Mouse (Mus musculus): ENCODE results near the gene Agbl4. TPM values are rescaled to one million over a fixed set of nuclear protein-coding genes. Genes with fewer than 3 reads are reported as not detected.
A peak's percentile ranks its signal among the peaks of the same experiment; 100 is the strongest.

The Agbl4 gene
- total and polyA plus RNA-seq, 2 experiments = not detected

DNA sequence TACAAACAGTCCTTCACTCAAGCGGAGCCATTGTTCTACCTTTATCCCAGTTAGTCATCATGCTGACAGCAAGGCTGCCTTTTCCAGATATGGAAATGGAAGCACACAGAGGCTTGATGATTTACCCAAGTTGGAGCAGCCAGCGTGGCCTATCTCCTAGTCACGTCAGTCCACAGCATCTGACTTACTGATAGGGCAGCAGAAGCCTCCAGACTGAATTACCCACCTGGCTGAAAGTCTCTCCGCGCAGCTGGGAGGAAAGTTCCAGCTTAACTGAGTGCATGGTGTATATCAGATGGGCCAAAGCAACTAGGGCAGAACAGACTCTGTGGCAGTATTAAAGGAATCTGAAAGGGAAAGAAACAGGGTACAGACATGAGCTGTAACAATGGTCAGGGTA is 1086.0 kb downstream of the Agbl4 start:
- Histone ChIP-seq H3K4me1 (ENCODE audit: control insufficient read depth, insufficient read depth, low read length) (no peaks in the 10 kb centered on the region), H3K9ac (ENCODE audit: low read depth, low read length) (no peak overlapping the region), H3K4me3 (ENCODE audit: insufficient read depth, low read depth, low read length) (no peak overlapping the region), H3K79me2 (ENCODE audit: control insufficient read depth, insufficient read depth, low read length) (no peaks in the 10 kb centered on the region), H3K27ac (replicated peaks; ENCODE audit: insufficient read depth, low read depth, low read length) (no peak overlapping the region), H3K36me3 (ENCODE audit: control insufficient read depth, insufficient read depth, low read length) (no peaks in the 10 kb centered on the region), H3K27me3 (ENCODE audit: control insufficient read depth, insufficient read depth, low read length) (no peaks in the 10 kb centered on the region; the same call in 1 of the 2 replicates)
- no peak for TF ChIP-seq POLR2A (IDR thresholded peaks at IDR 0.05; ENCODE audit: extremely low read depth, insufficient read depth, low read length)
- TF ChIP-seq CTCF (IDR thresholded peaks at IDR 0.05; ENCODE audit: low read depth, low read length) = no peak
- DNase-seq (ENCODE audit: extremely low read depth, low read depth, low spot score) = no peak
- 54% methylated on average over 5 of the region's 5 CpGs for WGBS

DNA sequence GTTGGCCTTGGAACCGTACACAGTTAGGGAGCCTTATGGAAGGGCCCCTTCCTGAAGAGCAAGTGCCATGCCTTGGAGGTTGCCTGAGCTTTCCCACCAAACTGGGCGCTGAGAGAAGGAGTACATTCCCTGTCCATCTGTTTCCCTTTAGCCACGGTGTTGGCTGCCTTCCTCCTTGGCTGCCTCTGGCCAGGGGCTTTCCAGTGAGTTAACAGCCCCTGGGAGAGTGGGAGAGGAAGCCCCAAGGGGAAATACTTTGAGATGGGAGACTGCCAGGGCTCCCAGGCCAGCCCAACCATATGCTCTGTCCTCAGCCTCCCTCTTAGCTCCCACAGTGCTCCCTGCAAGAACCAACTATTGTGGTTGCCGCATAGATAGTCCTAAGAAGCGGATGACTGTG is 1087.7 kb downstream of the Agbl4 start:
- Histone ChIP-seq H3K9ac (ENCODE audit: low read depth, low read length) (no peak overlapping the region), H3K36me3 (ENCODE audit: control insufficient read depth, insufficient read depth, low read length) (no peaks in the 10 kb centered on the region), H3K27me3 (ENCODE audit: control insufficient read depth, insufficient read depth, low read length) (no peaks in the 10 kb centered on the region; the same call in 1 of the 2 replicates), H3K79me2 (ENCODE audit: control insufficient read depth, insufficient read depth, low read length) (no peaks in the 10 kb centered on the region), H3K4me3 (ENCODE audit: insufficient read depth, low read depth, low read length) (no peak overlapping the region), H3K4me1 (ENCODE audit: control insufficient read depth, insufficient read depth, low read length) (no peaks in the 10 kb centered on the region), H3K27ac (replicated peaks; ENCODE audit: insufficient read depth, low read depth, low read length) (no peak overlapping the region)
- TF ChIP-seq POLR2A (IDR thresholded peaks at IDR 0.05; ENCODE audit: extremely low read depth, insufficient read depth, low read length) (no peak), CTCF (IDR thresholded peaks at IDR 0.05; ENCODE audit: low read depth, low read length) (no peak)
- no peak for DNase-seq (ENCODE audit: extremely low read depth, low read depth, low spot score)
- WGBS = 69% methylated on average over 5 of the region's 5 CpGs

DNA sequence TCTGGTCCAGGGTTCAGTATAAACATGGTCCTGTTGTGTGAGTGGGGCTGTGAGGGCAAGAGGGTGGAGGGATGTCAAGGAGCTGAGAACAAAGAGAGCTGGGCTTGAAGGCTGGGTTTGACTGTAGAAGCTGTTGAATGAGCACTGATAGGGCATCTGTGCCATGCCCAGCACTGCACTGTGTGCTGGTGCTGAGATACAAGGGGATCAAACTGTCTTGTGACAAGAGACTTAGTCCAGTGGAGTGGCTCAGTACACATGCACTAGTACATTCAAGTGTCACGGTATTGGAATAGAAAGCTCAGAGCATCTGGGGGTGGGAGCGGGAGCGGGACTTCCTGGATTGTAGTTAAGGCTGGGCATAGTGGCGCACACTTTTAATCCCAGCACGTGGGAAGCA is 1088.7 kb downstream of the Agbl4 start:
- WGBS = 72% methylated on average over 5 of the region's 5 CpGs
- no peak overlapping the region for H3K4me3 ChIP-seq (ENCODE audit: insufficient read depth, low read depth, low read length)
- no peaks in the 10 kb centered on the region for H3K4me1 ChIP-seq (ENCODE audit: control insufficient read depth, insufficient read depth, low read length)
- H3K27me3 ChIP-seq (ENCODE audit: control insufficient read depth, insufficient read depth, low read length) = no peaks in the 10 kb centered on the region; the same call in 1 of the 2 replicates
- no peaks in the 10 kb centered on the region for H3K36me3 ChIP-seq (ENCODE audit: control insufficient read depth, insufficient read depth, low read length)
- TF ChIP-seq CTCF (IDR thresholded peaks at IDR 0.05; ENCODE audit: low read depth, low read length) (no peak), POLR2A (IDR thresholded peaks at IDR 0.05; ENCODE audit: extremely low read depth, insufficient read depth, low read length) (no peak)
- H3K79me2 ChIP-seq (ENCODE audit: control insufficient read depth, insufficient read depth, low read length) = no peaks in the 10 kb centered on the region
- H3K27ac ChIP-seq (replicated peaks; ENCODE audit: insufficient read depth, low read depth, low read length) = no peak overlapping the region
- no peak overlapping the region for H3K9ac ChIP-seq (ENCODE audit: low read depth, low read length)
- no peak for DNase-seq (ENCODE audit: extremely low read depth, low read depth, low spot score)

DNA sequence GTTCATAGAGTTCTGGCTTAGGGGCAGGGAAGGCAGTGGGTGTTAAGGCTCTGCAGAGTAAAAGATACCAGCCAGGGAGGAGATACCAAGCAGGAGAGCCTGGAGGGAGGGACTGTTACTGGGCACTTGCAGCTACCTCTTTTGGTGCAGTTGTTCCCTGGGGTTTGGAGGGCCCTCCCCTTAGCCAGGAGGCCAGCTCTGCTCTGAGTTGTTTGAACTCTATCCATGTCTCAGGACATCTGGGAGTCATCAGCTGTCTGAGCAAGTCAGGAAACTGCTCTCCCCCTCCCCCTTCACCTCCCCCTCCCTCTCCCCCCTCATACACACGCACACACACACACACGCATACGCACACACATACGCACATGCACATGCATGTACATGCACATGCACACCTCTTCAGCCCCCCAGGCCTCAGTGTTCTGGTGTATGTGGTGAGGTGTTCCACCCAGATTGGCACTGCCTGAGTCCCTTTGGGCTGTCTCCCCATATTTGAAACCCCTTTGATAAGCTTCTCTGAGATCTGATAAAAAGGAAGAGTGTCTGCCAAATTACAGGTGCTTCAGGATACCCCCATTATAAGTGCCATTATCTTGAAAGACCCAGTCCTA is 1089.9 kb downstream of the Agbl4 start:
- Histone ChIP-seq H3K4me1 (ENCODE audit: control insufficient read depth, insufficient read depth, low read length) (no peaks in the 10 kb centered on the region), H3K9ac (ENCODE audit: low read depth, low read length) (no peak overlapping the region), H3K36me3 (ENCODE audit: control insufficient read depth, insufficient read depth, low read length) (no peaks in the 10 kb centered on the region), H3K27ac (replicated peaks; ENCODE audit: insufficient read depth, low read depth, low read length) (no peak overlapping the region), H3K4me3 (ENCODE audit: insufficient read depth, low read depth, low read length) (no peak overlapping the region), H3K79me2 (ENCODE audit: control insufficient read depth, insufficient read depth, low read length) (no peaks in the 10 kb centered on the region), H3K27me3 (ENCODE audit: control insufficient read depth, insufficient read depth, low read length) (no peaks in the 10 kb centered on the region; the same call in 1 of the 2 replicates)
- DNase-seq (ENCODE audit: extremely low read depth, low read depth, low spot score) = no peak
- 91% methylated on average over 4 of the region's 4 CpGs for WGBS
- TF ChIP-seq POLR2A (IDR thresholded peaks at IDR 0.05; ENCODE audit: extremely low read depth, insufficient read depth, low read length) = no peak
- TF ChIP-seq CTCF (IDR thresholded peaks at IDR 0.05; ENCODE audit: low read depth, low read length) = no peak

GRCm38 (mm10) chr4:111493750-111494404 is 1096.4 kb downstream of the Agbl4 start:
- H3K27me3 ChIP-seq (ENCODE audit: control insufficient read depth, insufficient read depth, low read length) = no peaks in the 10 kb centered on the region
- 66% methylated on average over 5 of the region's 5 CpGs for WGBS
- no peak overlapping the region for H3K9ac ChIP-seq (ENCODE audit: low read depth, low read length)
- H3K36me3 ChIP-seq (ENCODE audit: control insufficient read depth, insufficient read depth, low read length) = no peaks in the 10 kb centered on the region
- TF ChIP-seq POLR2A (IDR thresholded peaks at IDR 0.05; ENCODE audit: extremely low read depth, insufficient read depth, low read length) (no peak), CTCF (IDR thresholded peaks at IDR 0.05; ENCODE audit: low read depth, low read length) (peak; percentile 21; the same call in 1 of the 2 replicates)
- no peaks in the 10 kb centered on the region for H3K79me2 ChIP-seq (ENCODE audit: control insufficient read depth, insufficient read depth, low read length)
- H3K4me3 ChIP-seq (ENCODE audit: insufficient read depth, low read depth, low read length) = no peak overlapping the region
- no peak for DNase-seq (ENCODE audit: extremely low read depth, low read depth, low spot score)
- H3K4me1 ChIP-seq (ENCODE audit: control insufficient read depth, insufficient read depth, low read length) = no peaks in the 10 kb centered on the region
- no peak overlapping the region for H3K27ac ChIP-seq (replicated peaks; ENCODE audit: insufficient read depth, low read depth, low read length)

- Histone ChIP-seq H3K36me3 (ENCODE audit: control insufficient read depth, insufficient read depth, low read length) (no peaks in the 10 kb centered on the region), H3K27ac (replicated peaks; ENCODE audit: insufficient read depth, low read depth, low read length) (no peak overlapping the region), H3K4me1 (ENCODE audit: control insufficient read depth, insufficient read depth, low read length) (no peaks in the 10 kb centered on the region), H3K9ac (ENCODE audit: low read depth, low read length) (no peak overlapping the region), H3K79me2 (ENCODE audit: control insufficient read depth, insufficient read depth, low read length) (no peaks in the 10 kb centered on the region), H3K4me3 (ENCODE audit: insufficient read depth, low read depth, low read length) (no peak overlapping the region), H3K27me3 (ENCODE audit: control insufficient read depth, insufficient read depth, low read length) (no peaks in the 10 kb centered on the region)
- WGBS = 7% methylated on average over 2 of the region's 2 CpGs
- DNase-seq (ENCODE audit: extremely low read depth, low read depth, low spot score) = peak; percentile 28
- peak; percentile 76 for TF ChIP-seq CTCF (IDR thresholded peaks at IDR 0.05; ENCODE audit: low read depth, low read length)
- no peak for TF ChIP-seq POLR2A (IDR thresholded peaks at IDR 0.05; ENCODE audit: extremely low read depth, insufficient read depth, low read length)
Measured at GRCm38 (mm10) chr4:111495949-111496348, 1098.5 kb downstream of the Agbl4 start.

All from liver, adult 2 months (tissue).